Mouse (Mus musculus) intestine, postnatal 0 days (tissue): ENCODE data around the gene Acot13. TPM values are rescaled to one million over a fixed set of nuclear protein-coding genes. Genes with fewer than 3 reads are reported as not detected.
"Not testable (repeated sequence)": the region's sequence is repeated elsewhere in the genome, so short reads cannot be mapped to it uniquely, and the experiment has no call there.

Experiments used
- ATAC-seq: fragments of 200-750 bp; cut with Nextera tagmentation; 2 replicates; pipeline ENCODE4 v1.8.0; 2017; ENCODE audit warnings: mild to moderate bottlenecking, moderate TSS enrichment, moderate library complexity
- H3K27ac ChIP-seq: fragments of 300-500 bp; sonication (generic); 2 replicates; pipeline ENCODE4 v1.5.1; 2014; ENCODE audit warnings: mild to moderate bottlenecking, low read depth, low read length, moderate library complexity
- H3K27me3 ChIP-seq: fragments of 300-500 bp; sonication (generic); replicated peaks from 2 replicates; pipeline ENCODE4 v1.6.1; 2014; ENCODE audit warnings: low read length, mixed read lengths; ENCODE audit not compliant: control insufficient read depth, insufficient read depth
- H3K36me3 ChIP-seq: fragments of 300-500 bp; sonication (generic); 2 replicates; pipeline ENCODE4 v1.6.1; 2014; ENCODE audit warnings: mild to moderate bottlenecking, moderate library complexity; ENCODE audit not compliant: control insufficient read depth, insufficient read depth
- H3K4me1 ChIP-seq: fragments of 300-500 bp; sonication (generic); replicated peaks from 2 replicates; pipeline ENCODE4 v1.6.1; 2014; ENCODE audit warnings: antibody characterized with exemption, low read length, mixed read lengths; ENCODE audit not compliant: control insufficient read depth, insufficient read depth
- H3K4me2 ChIP-seq: fragments of 300-500 bp; sonication (generic); replicated peaks from 2 replicates; pipeline ENCODE4 v1.6.1; 2014; ENCODE audit warnings: low read depth, mild to moderate bottlenecking, moderate library complexity
- H3K4me3 ChIP-seq: fragments of 300-500 bp; sonication (generic); 2 replicates; pipeline ENCODE4 v1.5.1; 2014; ENCODE audit warnings: low read depth, low read length
- H3K9ac ChIP-seq: fragments of 300-500 bp; sonication (generic); 2 replicates; pipeline ENCODE4 v1.6.1; 2014; ENCODE audit warnings: mild to moderate bottlenecking, low read depth, low read length
- H3K9me3 ChIP-seq: fragments of 300-500 bp; sonication (generic); 2 replicates; pipeline ENCODE4 v1.6.1; 2016; ENCODE audit warnings: mixed run types; ENCODE audit not compliant: control insufficient read depth
- CTCF ChIP-seq: sonication (generic); IDR thresholded peaks from 2 replicates; pipeline ENCODE4 v1.5.1; 2016; ENCODE audit warnings: low read depth, mild to moderate bottlenecking, control low read depth, antibody characterized with exemption, moderate library complexity
- WGBS: fragments of 180-500 bp; shearing (Covaris S2); extraction: QIAGEN DNeasy Blood & Tissue Kit; methylation state at CpG from one replicate; pipeline ENCODE4 v1.1.7; 2014; 5-methylcytosine and 5-hydroxymethylcytosine counted together
- polyA plus RNA-seq: library from polyadenylated mRNA; unstranded; fragments of >200 nt; fragmentation: Nextera tagmentation; extraction: Ambion mirVana; gene quantifications from 2 replicates; pipeline ENCODE4 v1.2.1, GENCODE M21; 2015

Acot13 gene
- polyA plus RNA-seq, 1 experiment from 2014 or later, result 183 TPM

DNA sequence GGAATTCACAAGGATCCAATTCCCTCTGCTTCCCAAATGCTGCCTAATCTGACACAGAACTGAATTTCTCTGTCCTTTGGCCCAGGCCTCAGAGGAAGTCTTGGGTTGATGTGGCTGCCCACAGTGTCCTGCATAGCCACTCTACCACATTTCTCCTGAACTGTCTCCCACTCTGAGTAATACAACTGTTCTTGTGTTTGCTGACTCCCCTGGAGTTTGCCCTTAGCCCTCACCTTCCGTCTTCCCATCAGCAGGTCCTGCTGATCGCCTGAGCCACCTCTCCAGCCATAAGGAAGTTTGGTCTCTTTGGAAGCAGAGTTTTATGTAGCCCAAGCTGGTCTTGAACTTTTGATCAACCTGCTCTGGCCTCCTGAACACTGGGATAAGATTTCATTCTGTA lies 20.6 kb upstream of the Acot13 start:
- Histone ChIP-seq H3K27ac (peak overlapping the region; percentile 57), H3K36me3 (no peaks in the 10 kb centered on the region), H3K4me1 (0 out of 2 replicates have a peak, but pooled peaks cover 4% of the 10 kb centered on the region), H3K4me2 (no peak overlapping the region), H3K4me3 (no peak overlapping the region), H3K27me3 (no peaks in the 10 kb centered on the region), H3K9ac (no peak overlapping the region), H3K9me3 (no peaks in the 10 kb centered on the region)
- no peak for TF ChIP-seq CTCF
- ATAC-seq, result peak; percentile 46
- 49% methylated on average over 2 of the region's 2 CpGs for WGBS

DNA sequence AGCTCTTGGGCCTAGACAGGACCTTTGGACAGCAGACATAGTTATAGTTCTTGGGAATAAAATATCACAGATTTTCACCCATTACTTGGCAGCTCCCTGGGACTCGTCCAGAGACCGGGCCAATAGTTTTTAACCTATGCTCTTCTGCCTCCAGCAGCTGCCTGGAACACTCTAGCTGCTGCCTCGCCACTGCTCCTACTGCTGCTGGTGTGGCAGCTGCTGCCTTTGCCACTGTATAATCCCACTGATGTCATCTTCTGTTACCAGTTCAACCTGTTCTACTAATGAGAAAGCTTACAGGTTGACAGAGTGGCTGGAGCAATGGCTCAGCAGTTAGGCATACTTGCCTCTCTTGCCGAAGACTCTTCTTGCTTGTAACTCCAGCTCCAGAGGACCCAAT lies 18.0 kb upstream of the Acot13 start:
- H3K27me3 ChIP-seq, result no peaks in the 10 kb centered on the region
- no peak overlapping the region; the same call in 1 of the 2 replicates for H3K27ac ChIP-seq
- no peak overlapping the region for H3K4me2 ChIP-seq
- peaks cover 8% of the 10 kb centered on the region; the same call in 1 of the 2 replicates for H3K4me1 ChIP-seq
- no peak overlapping the region for H3K9ac ChIP-seq
- H3K4me3 ChIP-seq, result no peak overlapping the region
- no peaks in the 10 kb centered on the region for H3K36me3 ChIP-seq
- no peak for TF ChIP-seq CTCF
- 42% methylated on average over 4 of the region's 4 CpGs for WGBS
- peak; percentile 55 for ATAC-seq
- H3K9me3 ChIP-seq, result no peaks in the 10 kb centered on the region

DNA sequence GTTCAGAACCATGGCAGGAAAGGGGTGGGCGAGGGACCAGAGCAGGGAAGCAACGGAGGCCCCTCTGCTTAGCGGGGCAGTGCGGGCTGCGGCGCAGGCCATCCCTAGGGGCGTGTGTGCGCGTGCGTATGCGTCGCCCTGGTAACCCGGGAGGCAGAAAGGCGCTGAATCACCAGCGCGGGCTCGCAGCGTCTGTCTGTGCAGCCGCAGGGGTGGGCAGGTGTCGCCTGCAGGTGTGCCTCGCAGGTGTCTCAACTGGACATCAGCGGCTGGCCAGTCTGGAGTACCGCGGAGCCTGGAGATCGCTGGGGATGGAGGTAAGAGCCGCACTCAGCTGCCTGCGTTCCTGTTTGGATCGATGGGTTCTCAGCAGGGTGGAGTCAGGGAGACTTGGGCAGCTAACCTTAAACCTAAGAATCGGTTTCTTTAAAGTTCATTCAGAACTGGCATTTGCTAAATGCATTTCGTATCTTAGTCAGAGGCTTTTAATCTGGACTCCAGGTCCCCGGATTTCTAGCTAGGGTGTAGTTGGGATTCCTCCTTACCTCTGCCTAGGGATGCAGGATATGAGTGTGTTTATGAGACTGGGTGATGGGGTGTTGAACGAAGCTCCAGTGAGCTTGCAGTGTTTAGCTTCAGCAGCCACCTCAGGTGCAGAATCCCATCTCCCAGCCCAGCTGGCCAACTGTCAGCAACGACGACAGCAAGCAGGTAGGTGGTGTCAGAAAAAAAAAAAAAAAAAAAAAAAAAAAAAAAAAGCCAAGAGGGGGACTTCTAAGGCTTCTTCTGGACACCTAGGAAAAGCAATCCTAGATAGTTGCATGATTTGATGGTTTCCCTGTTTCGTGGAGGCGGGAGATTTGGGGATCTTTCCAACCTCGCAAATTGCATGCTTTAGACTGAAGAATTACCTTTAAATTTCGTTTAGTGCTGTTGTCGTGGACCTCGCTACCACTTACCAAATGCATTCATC lies 13.9 kb upstream of the Acot13 start, which contains the start of gene D130043K22Rik:
Gene D130043K22Rik, plus strand, starts transcription at position 153 of the 973 bp plus-strand sequence.
- peak; percentile 63 for ATAC-seq
- H3K27me3 ChIP-seq, result no peaks in the 10 kb centered on the region
- peaks cover 4% of the 10 kb centered on the region; the same call in 1 of the 2 replicates for H3K4me1 ChIP-seq
- no peak within 1 kb of the TSS for H3K27ac ChIP-seq
- H3K9me3 ChIP-seq, result no peaks in the 10 kb centered on the region
- 18% methylated on average over 40 of the region's 40 CpGs for WGBS
- H3K4me3 ChIP-seq, result peak within 1 kb of the TSS; percentile 35
- no peaks in the 10 kb centered on the region for H3K36me3 ChIP-seq
- H3K9ac ChIP-seq, result 0 out of 2 replicates have a peak within 1 kb of the TSS, but pooled peaks have one; percentile 22
- peak within 1 kb of the TSS; percentile 75 for H3K4me2 ChIP-seq
- 0 out of 2 replicates have a peak, but pooled peaks have one; percentile 3 for TF ChIP-seq CTCF

DNA sequence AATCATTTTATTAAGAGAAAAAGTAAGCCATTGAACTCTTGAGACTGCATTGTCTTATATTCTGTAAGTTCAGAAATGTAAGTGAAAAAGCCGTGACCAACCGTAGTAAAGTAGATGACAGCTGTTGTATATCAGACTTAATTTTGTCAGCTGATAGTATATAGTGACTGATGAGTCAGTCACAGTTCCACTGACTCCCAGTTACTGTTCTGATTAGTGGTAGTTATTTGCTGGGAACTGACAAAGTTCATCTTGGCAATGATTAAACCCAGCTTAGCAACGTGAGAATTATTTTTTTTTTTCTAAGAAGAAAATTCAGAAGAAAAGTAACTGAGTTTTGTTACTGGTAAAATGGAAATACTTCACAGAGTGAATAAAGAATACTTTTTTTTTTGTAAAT lies 10.4 kb upstream of the Acot13 start:
- Histone ChIP-seq H3K27me3 (no peaks in the 10 kb centered on the region), H3K9ac (no peak overlapping the region), H3K36me3 (peaks cover 11% of the 10 kb centered on the region; the same call in 1 of the 2 replicates), H3K9me3 (no peaks in the 10 kb centered on the region), H3K4me3 (no peak overlapping the region), H3K27ac (no peak overlapping the region), H3K4me1 (peaks cover 4% of the 10 kb centered on the region; the same call in 1 of the 2 replicates), H3K4me2 (no peak overlapping the region)
- no peak for TF ChIP-seq CTCF
- 31% methylated on average over 3 of the region's 3 CpGs for WGBS
- ATAC-seq, result peak; percentile 74

DNA sequence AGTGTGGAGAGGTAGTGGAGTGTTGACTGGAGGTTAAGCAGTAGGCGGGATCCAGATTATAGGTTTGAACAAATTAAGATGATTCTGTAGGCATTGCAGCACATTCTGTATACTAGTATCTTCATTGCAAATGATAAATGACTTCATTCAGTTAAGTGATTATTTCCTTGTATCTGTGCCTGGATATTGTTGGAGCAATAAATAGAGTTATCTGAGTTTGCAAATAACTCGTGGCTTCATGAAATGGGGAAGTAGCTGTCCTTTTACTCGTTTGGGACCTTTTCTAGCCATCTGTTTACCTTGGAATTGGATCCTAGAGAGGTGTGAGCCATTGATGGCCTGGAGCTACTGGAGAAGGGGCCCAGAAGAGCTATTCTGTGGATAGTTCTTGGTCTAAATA lies 8.5 kb upstream of the Acot13 start:
- TF ChIP-seq CTCF, result no peak
- H3K9ac ChIP-seq, result no peak overlapping the region
- H3K4me3 ChIP-seq, result no peak overlapping the region
- H3K4me2 ChIP-seq, result no peak overlapping the region
- H3K27ac ChIP-seq, result no peak overlapping the region
- no peaks in the 10 kb centered on the region for H3K27me3 ChIP-seq
- H3K9me3 ChIP-seq, result no peaks in the 10 kb centered on the region
- H3K36me3 ChIP-seq, result peaks cover 15% of the 10 kb centered on the region; the same call in 1 of the 2 replicates
- 43% methylated on average over 3 of the region's 3 CpGs for WGBS
- peaks cover 2% of the 10 kb centered on the region; the same call in 1 of the 2 replicates for H3K4me1 ChIP-seq
- no peak for ATAC-seq

DNA sequence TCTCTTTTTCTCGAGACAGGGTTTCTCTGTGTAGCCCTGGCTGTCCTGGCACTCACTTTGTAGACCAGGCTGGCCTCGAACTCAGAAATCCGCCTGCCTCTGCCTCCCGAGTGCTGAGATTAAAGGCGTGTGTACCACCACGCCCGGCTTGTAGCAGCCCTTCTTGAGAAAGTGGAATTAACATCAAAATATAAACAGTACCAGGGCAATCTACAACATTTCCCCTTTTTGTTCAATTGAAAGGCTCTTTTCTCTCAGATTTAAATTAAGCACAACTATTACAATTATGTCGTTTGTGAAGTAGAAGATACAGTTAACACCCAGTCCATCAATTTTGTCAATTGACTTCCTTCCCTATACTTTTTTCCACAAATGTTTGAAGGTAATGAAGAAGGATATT lies 6.4 kb upstream of the Acot13 start:
- ATAC-seq, H3K4me1 ChIP-seq, H3K4me2 ChIP-seq, H3K27ac ChIP-seq, H3K4me3 ChIP-seq, H3K9ac ChIP-seq, H3K9me3 ChIP-seq, H3K27me3 ChIP-seq: not testable (repeated sequence)
- WGBS, result 91% methylated on average over 8 of the region's 8 CpGs
- H3K36me3 ChIP-seq, result peaks cover 15% of the 10 kb centered on the region; the same call in 1 of the 2 replicates
